9 mouse cellular contexts compared by ENCODE assay signal in genomic region chr11:54530391-54530790, GRCm38 (mm10). TPM values are rescaled to one million over a fixed set of nuclear protein-coding genes. Genes with fewer than 3 reads are reported as not detected.
DNase-seq lines count a peak whose midpoint lies in the region; ATAC-seq and TF ChIP-seq lines count a peak whose summit lies in the region.
"Had no signal": no experiment of that assay in that cellular context is flagged by ENCODE, and none has a peak within 500 bp of the region (broad histone marks: within the 10 kb centered on the region; RNA-seq: fewer than 3 reads in every experiment).

No protein-coding gene starts in this region.

- TF ChIP-seq POLR2A in limb, embryonic 14.5 days (IDR thresholded peaks at IDR 0.05; ENCODE audit: borderline replicate concordance, extremely low read depth, insufficient read depth, insufficient read length), result no peak

- peak; percentile 61 for DNase-seq in limb, embryonic 14.5 days (ENCODE audit: low spot score)
- DNase-seq in limb, embryonic 10.5 days (ENCODE audit: low spot score), result no peak
- DNase-seq in fibroblast of lung, adult 2 months (ENCODE audit: low read depth), result peak; percentile 21
- peak; percentile 35 to 50 for DNase-seq in heart, postnatal 36 days
- DNase-seq in lung, postnatal 10 days, result peak; percentile 86
- no peak for DNase-seq in thymus, postnatal 4 days

- no peak overlapping the region for H3K9ac ChIP-seq in limb, embryonic 14.5 days (ENCODE audit: low read depth, low read length, severe bottlenecking)

- no peaks in the 10 kb centered on the region for H3K36me3 ChIP-seq in limb, embryonic 14.5 days (ENCODE audit: control insufficient read depth, insufficient read depth, low read length)
- no peaks in the 10 kb centered on the region for H3K36me3 ChIP-seq in limb, embryonic 10.5 days

- intact Hi-C loops in heart, postnatal 36 days (cut with DNase I), result no loop called here

- H3K27me3 ChIP-seq in limb, embryonic 14.5 days (ENCODE audit: control insufficient read depth, insufficient read depth, low read length), result no peaks in the 10 kb centered on the region
- no peaks in the 10 kb centered on the region for H3K27me3 ChIP-seq in limb, embryonic 10.5 days (ENCODE audit: low read depth, poor library complexity, severe bottlenecking)

- ATAC-seq in limb, embryonic 14.5 days (ENCODE audit: low FRiP score, low read depth), result no peak
- no peak for ATAC-seq in inflammation-experienced regulatory T-cells, adult 6 months
- ATAC-seq in frontal cortex, adult (ENCODE audit: low TSS enrichment), result no peak
- ATAC-seq: midbrain, embryonic 16.5 days had no signal

- peaks cover 5% of the 10 kb centered on the region; the same call in 1 of the 2 replicates for H3K4me1 ChIP-seq in limb, embryonic 14.5 days (ENCODE audit: control insufficient read depth, insufficient read depth, low read length)
- no peaks in the 10 kb centered on the region for H3K4me1 ChIP-seq in limb, embryonic 10.5 days

- no peak overlapping the region for H3K27ac ChIP-seq in limb, embryonic 14.5 days (replicated peaks; ENCODE audit: low read depth, low read length)
- no peak overlapping the region for H3K27ac ChIP-seq in limb, embryonic 10.5 days

- H3K4me2 ChIP-seq in limb, embryonic 14.5 days (replicated peaks; ENCODE audit: low read depth, low read length, severe bottlenecking), result no peak overlapping the region

- 69% methylated on average over 1 of the region's 1 CpGs for WGBS in limb, embryonic 14.5 days
- 96% methylated on average over 1 of the region's 1 CpGs for WGBS in limb, embryonic 10.5 days

- no peak overlapping the region for H3K4me3 ChIP-seq in limb, embryonic 14.5 days (replicated peaks; ENCODE audit: low read length)
- no peak overlapping the region for H3K4me3 ChIP-seq in limb, embryonic 10.5 days

- no peaks in the 10 kb centered on the region for H3K9me3 ChIP-seq in limb, embryonic 14.5 days (ENCODE audit: control insufficient read depth, low read length)
- H3K9me3 ChIP-seq in limb, embryonic 10.5 days (replicated peaks), result no peaks in the 10 kb centered on the region

RNA-seq across cellular contexts. Expression of gene Rapgef6, which starts 7.7 kb away (rescaled TPM):
- polyA plus RNA-seq in limb, embryonic 14.5 days (2012; rRNA removed), result 13.8 and 17.5 TPM in 2 replicates
- polyA plus RNA-seq in limb, embryonic 14.5 days (2014; fragmentation: Nextera tagmentation; extraction: Ambion mirVana), result 26.6 and 27.7 TPM in 2 replicates
- polyA plus RNA-seq in limb, embryonic 10.5 days (2016; fragmentation: Nextera tagmentation; extraction: Ambion mirVana), result 28.5 and 34.3 TPM in 2 replicates
- 10 to 100 TPM; 17.5 to 18.4 TPM for total RNA-seq in heart, postnatal 36 days (2021)
- 100 to 1,000 TPM; 104 to 248 (median 244) TPM for polyA plus RNA-seq in inflammation-experienced regulatory T-cells, adult 6 months (2017; shearing (Covaris generic))

Comparison
In these comparisons a context has a peak if more than half of its experiments do, and no peak if none do; other contexts are left out.
1. DNase-seq: peak in limb, embryonic 14.5 days (single experiment), fibroblast of lung, adult 2 months (single experiment), heart, postnatal 36 days (2 of 2) and lung, postnatal 10 days (single experiment); none in limb, embryonic 10.5 days (single experiment) and thymus, postnatal 4 days (single experiment).